Mouse (Mus musculus) bone marrow macrophage, adult 2 months (primary cell): ENCODE results near the gene Lpin3. TPM values are rescaled to one million over a fixed set of nuclear protein-coding genes. Genes with fewer than 3 reads are reported as not detected.

Experiments
- H3K27ac ChIP-seq: 2 replicates; pipeline ENCODE4 v1.5.1; 2012; ENCODE audit warnings: low read depth, low read length; ENCODE audit not compliant: insufficient read depth
- H3K4me1 ChIP-seq: 2 replicates; pipeline ENCODE4 v1.6.1; 2012; ENCODE audit warnings: low read length; ENCODE audit not compliant: control insufficient read depth, insufficient read depth
- H3K4me3 ChIP-seq: 2 replicates; pipeline ENCODE4 v1.5.1; 2012; ENCODE audit warnings: mild to moderate bottlenecking, low read length, moderate library complexity; ENCODE audit not compliant: insufficient read depth
- CTCF ChIP-seq: IDR thresholded peaks from 2 replicates; pipeline ENCODE4 v1.5.1; 2012; ENCODE audit warnings: low read depth, mild to moderate bottlenecking, low read length, moderate library complexity
- POLR2A ChIP-seq: IDR thresholded peaks from 2 replicates; pipeline ENCODE4 v1.6.1; 2012; ENCODE audit warnings: mild to moderate bottlenecking, low read depth, low read length, borderline replicate concordance
- polyA plus RNA-seq: library from polyadenylated mRNA; stranded (reverse); fragments of >200 nt; gene quantifications from 2 replicates; pipeline ENCODE4 v1.2.4, GENCODE M21; 2012; ENCODE audit not compliant: missing spikeins, insufficient read depth, insufficient read length

Lpin3 gene
- polyA plus RNA-seq, 1 experiment, result not detected

- no peak overlapping the region for H3K4me3 ChIP-seq
- no peak for TF ChIP-seq POLR2A
- no peak for TF ChIP-seq CTCF
- H3K4me1 ChIP-seq, result no peaks in the 10 kb centered on the region
- H3K27ac ChIP-seq, result no peak overlapping the region
Measured at GRCm38 (mm10) chr2:160921285-160921684, 40.8 kb downstream of the Lpin3 start.

GRCm38 (mm10) chr2:160925203-160925602, 44.7 kb downstream of the Lpin3 start:
- no peak overlapping the region for H3K27ac ChIP-seq
- no peaks in the 10 kb centered on the region for H3K4me1 ChIP-seq
- no peak overlapping the region for H3K4me3 ChIP-seq
- TF ChIP-seq POLR2A, result no peak
- no peak for TF ChIP-seq CTCF

- no peak for TF ChIP-seq POLR2A
- no peak for TF ChIP-seq CTCF
- no peak overlapping the region for H3K4me3 ChIP-seq
- no peak overlapping the region for H3K27ac ChIP-seq
- no peaks in the 10 kb centered on the region for H3K4me1 ChIP-seq
Measured at GRCm38 (mm10) chr2:160931378-160931777, 50.9 kb downstream of the Lpin3 start.

GRCm38 (mm10) chr2:160932325-160932724, 51.9 kb downstream of the Lpin3 start:
- Histone ChIP-seq H3K27ac (no peak overlapping the region), H3K4me1 (no peaks in the 10 kb centered on the region), H3K4me3 (no peak overlapping the region)
- TF ChIP-seq POLR2A (no peak), CTCF (no peak)

- no peak for TF ChIP-seq POLR2A
- no peak overlapping the region for H3K27ac ChIP-seq
- H3K4me3 ChIP-seq, result no peak overlapping the region
- no peaks in the 10 kb centered on the region for H3K4me1 ChIP-seq
Measured at GRCm38 (mm10) chr2:160932981-160933380, 52.5 kb downstream of the Lpin3 start.

GRCm38 (mm10) chr2:160933890-160934289, 53.4 kb downstream of the Lpin3 start:
- no peaks in the 10 kb centered on the region for H3K4me1 ChIP-seq
- no peak overlapping the region for H3K27ac ChIP-seq
- TF ChIP-seq POLR2A (no peak), CTCF (no peak)
- no peak overlapping the region for H3K4me3 ChIP-seq

GRCm38 (mm10) chr2:160934451-160934850, 54.0 kb downstream of the Lpin3 start:
- H3K4me3 ChIP-seq, result no peak overlapping the region

GRCm38 (mm10) chr2:160940930-160941709, 60.6 kb downstream of the Lpin3 start:
- no peaks in the 10 kb centered on the region for H3K4me1 ChIP-seq
- no peak for TF ChIP-seq POLR2A
- no peak for TF ChIP-seq CTCF
- H3K4me3 ChIP-seq, result no peak overlapping the region
- no peak overlapping the region for H3K27ac ChIP-seq

More at GRCm38 (mm10) chr2:160934451-160934850, 54.0 kb downstream of the Lpin3 start:
- H3K27ac ChIP-seq, result no peak overlapping the region
- TF ChIP-seq CTCF, result no peak
- no peak for TF ChIP-seq POLR2A
- no peaks in the 10 kb centered on the region for H3K4me1 ChIP-seq

- H3K4me3 ChIP-seq, result no peak overlapping the region
- no peak for TF ChIP-seq POLR2A
- no peak for TF ChIP-seq CTCF
- H3K4me1 ChIP-seq, result no peaks in the 10 kb centered on the region
- H3K27ac ChIP-seq, result no peak overlapping the region
Measured at GRCm38 (mm10) chr2:160942443-160942842, 62.0 kb downstream of the Lpin3 start.

GRCm38 (mm10) chr2:160951595-160951994, 71.1 kb downstream of the Lpin3 start:
- TF ChIP-seq CTCF, result no peak
- no peak for TF ChIP-seq POLR2A
- H3K4me3 ChIP-seq, result no peak overlapping the region
- H3K4me1 ChIP-seq, result no peaks in the 10 kb centered on the region
- no peak overlapping the region for H3K27ac ChIP-seq
